Mouse (Mus musculus): ENCODE measurements at regions not wholly inside any gene's neighbourhood (a gene's known extent, or its start where the extent isn't known, plus 50 kb on each side); places are given as distances from the start of the nearest gene placed in this dataset.

DNA sequence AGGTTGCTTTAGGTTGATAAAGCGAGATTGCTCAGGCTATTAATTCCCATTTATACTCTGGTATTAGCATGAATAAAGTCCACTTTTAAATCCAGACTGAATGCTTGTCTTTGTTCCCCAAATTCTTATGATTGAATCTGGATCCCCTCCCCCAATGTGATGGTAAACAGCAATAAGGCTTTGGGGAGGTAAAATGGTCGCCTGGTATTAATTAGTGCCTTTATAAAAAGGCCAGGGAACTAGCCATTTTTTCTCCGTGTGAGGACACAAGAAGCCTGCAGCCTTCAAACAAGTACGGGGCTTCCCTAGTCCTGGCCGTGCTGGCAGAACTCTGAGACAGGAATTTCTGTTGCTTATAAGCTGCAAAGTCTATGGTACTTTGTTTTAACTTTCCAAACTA, 81.1 kb upstream of the Igfbp7 start:
- DNase-seq (ENCODE audit: low spot score in 2 of 2), result no peak

GRCm38 (mm10) chr5:77487837-77488827, 80.3 kb upstream of the Igfbp7 start:
- DNase-seq (ENCODE audit: low spot score in 2 of 2), result peak in 1 of 2 experiments; percentile 18

GRCm38 (mm10) chr5:77483053-77483717, 75.3 kb upstream of the Igfbp7 start:
- DNase-seq (ENCODE audit: low spot score in 2 of 2), result no peak

DNA sequence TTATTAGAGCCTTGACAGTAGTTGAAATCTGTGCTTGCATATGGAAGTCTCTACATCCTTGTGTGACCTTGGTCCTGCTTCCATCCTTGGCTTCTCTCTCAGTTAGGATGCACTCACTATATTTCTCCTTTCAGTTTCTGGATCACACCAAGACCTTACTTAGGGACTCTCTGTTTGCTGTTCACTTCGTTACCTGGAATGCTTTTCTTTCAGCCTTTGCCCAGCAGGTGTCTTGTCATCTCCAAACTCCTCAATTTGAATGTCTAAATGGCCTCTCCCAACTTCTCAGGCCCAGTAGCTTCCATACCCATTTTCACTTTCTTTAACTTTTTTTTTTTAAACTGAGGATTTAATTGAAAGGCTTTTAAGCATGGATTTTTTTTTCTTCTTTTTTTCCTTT, 74.0 kb upstream of the Igfbp7 start:
- no peak for DNase-seq (ENCODE audit: low spot score in 2 of 2)

- peak; percentile 36 to 59 for DNase-seq (ENCODE audit: low spot score in 2 of 2)
Measured at GRCm38 (mm10) chr5:77477794-77478193, 70.0 kb upstream of the Igfbp7 start.

- DNase-seq (ENCODE audit: low spot score in 2 of 2), result no peak
Measured at GRCm38 (mm10) chr5:77473896-77474486, 66.2 kb upstream of the Igfbp7 start.

- no peak for DNase-seq (ENCODE audit: low spot score in 2 of 2)
Measured at GRCm38 (mm10) chr5:77469236-77469766, 61.5 kb upstream of the Igfbp7 start.

DNA sequence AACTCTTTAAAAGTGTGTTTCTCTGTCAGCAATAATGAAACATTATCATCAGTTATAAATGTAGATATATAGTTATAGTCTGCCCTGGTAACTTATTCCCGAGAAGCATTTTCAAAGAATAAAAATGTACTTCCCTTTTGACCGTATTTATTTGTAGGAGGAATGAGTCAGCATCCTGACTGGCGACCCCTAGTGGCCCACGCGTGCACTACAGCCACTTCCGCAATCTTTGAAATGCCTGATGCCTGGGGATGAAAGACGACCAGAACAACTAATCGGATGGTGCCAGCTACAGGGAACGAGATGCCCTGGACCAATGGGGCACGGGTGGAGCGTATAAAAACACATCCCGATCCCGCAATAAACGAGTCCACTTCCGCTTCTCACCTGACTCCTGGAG, 60.6 kb upstream of the Igfbp7 start:
- peak; percentile 57 to 68 for DNase-seq (ENCODE audit: low spot score in 2 of 2)

GRCm38 (mm10) chr5:77464851-77465548, 57.2 kb upstream of the Igfbp7 start:
- peak; percentile 71 to 77 for DNase-seq (ENCODE audit: low spot score in 2 of 2)

- DNase-seq (ENCODE audit: low spot score in 2 of 2), result peak; percentile 99 to 100
Measured at GRCm38 (mm10) chr5:77459896-77460717, 52.3 kb upstream of the Igfbp7 start.

All from layer of hippocampus, postnatal 10 days (tissue).